Comparison of ENCODE assay signal across 7 mouse cellular contexts in genomic region chr3:90253653-90254418, GRCm38 (mm10). TPM values are rescaled to one million over a fixed set of nuclear protein-coding genes. Genes with fewer than 3 reads are reported as not detected.
DNase-seq lines count a peak whose midpoint lies in the region; ATAC-seq and TF ChIP-seq lines count a peak whose summit lies in the region.

Crtc2 (plus strand) TSS chr3:90254163.

- no peak for TF ChIP-seq CTCF in intestine, postnatal 0 days (IDR thresholded peaks at IDR 0.05; ENCODE audit: low read depth)
- TF ChIP-seq CTCF in small intestine, adult 2 months (IDR thresholded peaks at IDR 0.05; ENCODE audit: extremely low read depth, insufficient read length, insufficient replicate concordance, low read depth, low read length): no peak

- DNase-seq in adrenal gland, postnatal 10 days: peak; percentile 95
- DNase-seq in embryonic facial prominence, embryonic 10.5 days (ENCODE audit: low spot score): peak; percentile 97
- peak; percentile 85 for DNase-seq in gonadal fat pad, adult 2 months (ENCODE audit: low read depth)
- DNase-seq in left cerebral cortex, postnatal 4 days: peak; percentile 97

- 3% methylated on average over 40 of the region's 40 CpGs for WGBS in embryonic facial prominence, embryonic 10.5 days
- WGBS in intestine, postnatal 0 days: under 1% methylated on average over 39 of the region's 40 CpGs
- 2% methylated on average over 40 of the region's 40 CpGs for WGBS in midbrain, embryonic 12.5 days
- under 1% methylated on average over 40 of the region's 40 CpGs for WGBS in small intestine, adult 2 months

- H3K36me3 ChIP-seq in embryonic facial prominence, embryonic 10.5 days (replicated peaks): peaks cover 55% of the 10 kb centered on the region
- peaks cover 27% of the 10 kb centered on the region for H3K36me3 ChIP-seq in intestine, postnatal 0 days (ENCODE audit: control insufficient read depth, insufficient read depth)
- H3K36me3 ChIP-seq in midbrain, embryonic 12.5 days: peaks cover 32% of the 10 kb centered on the region
- peaks cover 23% of the 10 kb centered on the region for H3K36me3 ChIP-seq in small intestine, adult 2 months (ENCODE audit: control insufficient read depth, insufficient read depth, low read length)

- H3K27me3 ChIP-seq in embryonic facial prominence, embryonic 10.5 days (replicated peaks; ENCODE audit: low read depth, poor library complexity, severe bottlenecking): no peaks in the 10 kb centered on the region
- H3K27me3 ChIP-seq in intestine, postnatal 0 days (replicated peaks; ENCODE audit: control insufficient read depth, insufficient read depth, low read length): no peaks in the 10 kb centered on the region
- no peaks in the 10 kb centered on the region for H3K27me3 ChIP-seq in midbrain, embryonic 12.5 days
- no peaks in the 10 kb centered on the region for H3K27me3 ChIP-seq in small intestine, adult 2 months (ENCODE audit: control insufficient read depth, insufficient read depth, low read length)

- peak; percentile 96 for ATAC-seq in intestine, postnatal 0 days
- peak; percentile 98 for ATAC-seq in midbrain, embryonic 12.5 days (ENCODE audit: low FRiP score, low read depth)

- H3K4me1 ChIP-seq in embryonic facial prominence, embryonic 10.5 days: peaks cover 31% of the 10 kb centered on the region
- 0 out of 2 replicates have a peak, but pooled peaks cover 4% of the 10 kb centered on the region for H3K4me1 ChIP-seq in intestine, postnatal 0 days (replicated peaks; ENCODE audit: control insufficient read depth, insufficient read depth, low read length)
- H3K4me1 ChIP-seq in midbrain, embryonic 12.5 days: peaks cover 21% of the 10 kb centered on the region
- H3K4me1 ChIP-seq in small intestine, adult 2 months (ENCODE audit: control insufficient read depth, insufficient read depth, insufficient read length, low read length): peaks cover 11% of the 10 kb centered on the region; the same call in 1 of the 2 replicates

- no peaks in the 10 kb centered on the region for H3K9me3 ChIP-seq in embryonic facial prominence, embryonic 10.5 days
- H3K9me3 ChIP-seq in intestine, postnatal 0 days (ENCODE audit: control insufficient read depth): no peaks in the 10 kb centered on the region
- H3K9me3 ChIP-seq in midbrain, embryonic 12.5 days: no peaks in the 10 kb centered on the region

- H3K4me3 ChIP-seq in embryonic facial prominence, embryonic 10.5 days: peak within 1 kb of the TSS; percentile 95
- H3K4me3 ChIP-seq in intestine, postnatal 0 days (ENCODE audit: low read depth, low read length): peak within 1 kb of the TSS; percentile 91
- H3K4me3 ChIP-seq in midbrain, embryonic 12.5 days: peak within 1 kb of the TSS; percentile 91
- peak within 1 kb of the TSS; percentile 84 for H3K4me3 ChIP-seq in small intestine, adult 2 months (ENCODE audit: low read depth, low read length)

- peak within 1 kb of the TSS; percentile 90 for H3K27ac ChIP-seq in embryonic facial prominence, embryonic 10.5 days (replicated peaks)
- peak within 1 kb of the TSS; percentile 81 for H3K27ac ChIP-seq in intestine, postnatal 0 days (ENCODE audit: low read depth, low read length)
- peak within 1 kb of the TSS; percentile 89 for H3K27ac ChIP-seq in midbrain, embryonic 12.5 days (replicated peaks)
- H3K27ac ChIP-seq in small intestine, adult 2 months (ENCODE audit: insufficient read depth, low read depth, low read length): peak within 1 kb of the TSS; percentile 82

- peak within 1 kb of the TSS; percentile 85 for H3K9ac ChIP-seq in intestine, postnatal 0 days (ENCODE audit: low read depth, low read length)
- peak within 1 kb of the TSS; percentile 96 for H3K9ac ChIP-seq in midbrain, embryonic 12.5 days (replicated peaks)

- TF ChIP-seq POLR2A in small intestine, adult 2 months (IDR thresholded peaks at IDR 0.05; ENCODE audit: low read depth, low read length): peak; percentile 76

- intact Hi-C loops in left cerebral cortex, postnatal 4 days (cut with DNase I): no loop called here

- peak within 1 kb of the TSS; percentile 74 for H3K4me2 ChIP-seq in intestine, postnatal 0 days (replicated peaks; ENCODE audit: low read depth)
- H3K4me2 ChIP-seq in midbrain, embryonic 12.5 days (replicated peaks): peak within 1 kb of the TSS; percentile 84

RNA-seq across cellular contexts. Expression of gene Crtc2, which starts in this region (rescaled TPM):
- 10 to 100 TPM; 36.1 to 47.7 TPM for total RNA-seq in adrenal gland, postnatal 10 days (2021)
- polyA plus RNA-seq in embryonic facial prominence, embryonic 10.5 days (2016; fragmentation: Nextera tagmentation; extraction: Ambion mirVana): 26.1 and 26.8 TPM in 2 replicates
- 52.1 and 57.8 TPM in 2 replicates for polyA plus RNA-seq in gonadal fat pad, adult 2 months (2012; rRNA removed)
- 12.2 and 14.9 TPM in 2 replicates for polyA plus RNA-seq in intestine, postnatal 0 days (2015; fragmentation: Nextera tagmentation; extraction: Ambion mirVana)
- total RNA-seq in left cerebral cortex, postnatal 4 days (2021): 10 to 100 TPM; 29.6 to 31.4 TPM
- 21.5 and 21.7 TPM in 2 replicates for polyA plus RNA-seq in midbrain, embryonic 12.5 days (2016; fragmentation: Nextera tagmentation; extraction: Ambion mirVana)
- 31.4 and 57.0 TPM in 2 replicates for polyA plus RNA-seq in small intestine, adult 2 months (2012; rRNA removed)

Comparison
In these comparisons a context has a peak if more than half of its experiments do, and no peak if none do; other contexts are left out.
1. Peak in every context shown above with its lines: DNase-seq, ATAC-seq, H3K4me3 ChIP-seq and H3K27ac ChIP-seq.